Mouse (Mus musculus) G1E (cell line): ENCODE measurements around the gene Lurap1l. TPM values are rescaled to one million over a fixed set of nuclear protein-coding genes. Genes with fewer than 3 reads are reported as not detected.

Experiments used
- ATAC-seq: 2 replicates; pipeline ENCODE4 v1.8.0; 2016; ENCODE audit warnings: mild to moderate bottlenecking; ENCODE audit not compliant: insufficient number of reproducible peaks, poor library complexity, low FRiP score, severe bottlenecking; ENCODE audit errors: extremely low read depth
- DNase-seq: peaks from one replicate; pipeline ENCODE4 v3.0.0; 2012; ENCODE audit warnings: low spot score
- H3K27me3 ChIP-seq: 2 replicates; pipeline ENCODE4 v1.6.1; 2012; ENCODE audit warnings: mild to moderate bottlenecking, low read length, inconsistent platforms; ENCODE audit not compliant: insufficient read depth
- H3K36me3 ChIP-seq: replicated peaks from 2 replicates; pipeline ENCODE3; 2012; ENCODE audit warnings: mild to moderate bottlenecking, inconsistent platforms
- H3K4me1 ChIP-seq: 2 replicates; pipeline ENCODE4 v1.6.1; 2012; ENCODE audit warnings: low read depth, low read length, inconsistent platforms, mixed read lengths; ENCODE audit not compliant: insufficient read depth
- H3K4me3 ChIP-seq: 2 replicates; pipeline ENCODE4 v1.5.1; 2012; ENCODE audit warnings: low read depth, mild to moderate bottlenecking, inconsistent platforms, low read length, moderate library complexity, mixed read lengths
- H3K9me3 ChIP-seq: replicated peaks from 2 replicates; pipeline ENCODE4 v1.6.1; 2012; ENCODE audit warnings: inconsistent platforms
- CTCF ChIP-seq: IDR thresholded peaks from 2 replicates; pipeline ENCODE4 v1.5.1; 2012; ENCODE audit warnings: low read depth, low read length, inconsistent platforms, mixed read lengths
- GATA1 ChIP-seq: IDR thresholded peaks from 2 replicates; pipeline ENCODE4 v1.6.1; 2012; ENCODE audit warnings: borderline replicate concordance, low read length, inconsistent platforms, mixed read lengths
- GATA2 ChIP-seq: IDR thresholded peaks from 2 replicates; pipeline ENCODE4 v1.6.1; 2012; ENCODE audit warnings: low read depth, low read length, inconsistent platforms, borderline replicate concordance
- POLR2AphosphoS5 ChIP-seq: IDR thresholded peaks from 2 replicates; pipeline ENCODE4 v1.6.1; 2012; ENCODE audit warnings: low read depth, low read length, inconsistent platforms; ENCODE audit not compliant: insufficient replicate concordance
- TAL1 ChIP-seq: conservative IDR thresholded peaks from 2 replicates; pipeline ENCODE4 v1.6.1; 2012; ENCODE audit warnings: low read depth, low read length, inconsistent platforms, mixed read lengths
- polyA plus RNA-seq: library from polyadenylated mRNA; stranded (reverse); fragments of >175 nt; gene quantifications from 2 replicates; pipeline ENCODE4 v1.2.3, GENCODE M21; 2012
- total RNA-seq, 2 experiments: library from RNA; stranded (forward) in 1 of 2; stranded (reverse) in 1 of 2; fragments of 200-1000 nt in 1 of 2; fragments of >200 nt in 1 of 2; fragmentation: Nextera tagmentation in 1 of 2; gene quantifications; 2 replicates each; pipeline ENCODE4 v1.2.3; 2014 to 2017

Gene Lurap1l
- total RNA-seq (2014; fragmentation: Nextera tagmentation) = not detected in 2 replicates
- total RNA-seq (2017) = 0.05 TPM in 1 of 2 replicates, not detected in the other
- not detected in 2 replicates for polyA plus RNA-seq

DNA sequence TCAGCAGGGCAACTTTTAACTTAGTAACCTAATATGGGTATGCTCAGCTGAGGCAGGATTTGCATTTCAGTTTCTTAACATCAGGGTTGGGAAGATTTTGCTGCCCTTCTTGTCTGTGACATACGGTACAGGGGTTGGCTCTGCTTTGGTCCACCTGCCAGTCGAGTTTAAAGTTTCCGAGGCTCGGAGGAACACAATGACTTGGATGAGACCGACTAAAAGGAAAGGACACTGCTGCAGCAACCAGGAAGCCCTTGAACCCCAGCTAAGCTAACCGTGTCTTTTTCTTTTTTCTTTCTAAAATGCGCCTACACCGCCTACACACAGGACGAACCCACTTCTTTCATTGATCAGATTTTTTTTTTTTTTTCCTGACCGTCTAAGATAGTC lies at the start of gene Lurap1l:
Lurap1l (plus strand) TSS at position 166 of the 390 bp plus-strand sequence.
- H3K4me3 ChIP-seq = no peak within 1 kb of the TSS
- TF ChIP-seq GATA1 = no peak
- TF ChIP-seq TAL1 = no peak
- no peak for TF ChIP-seq GATA2
- no peak for TF ChIP-seq CTCF
- TF ChIP-seq POLR2AphosphoS5 = no peak

DNA sequence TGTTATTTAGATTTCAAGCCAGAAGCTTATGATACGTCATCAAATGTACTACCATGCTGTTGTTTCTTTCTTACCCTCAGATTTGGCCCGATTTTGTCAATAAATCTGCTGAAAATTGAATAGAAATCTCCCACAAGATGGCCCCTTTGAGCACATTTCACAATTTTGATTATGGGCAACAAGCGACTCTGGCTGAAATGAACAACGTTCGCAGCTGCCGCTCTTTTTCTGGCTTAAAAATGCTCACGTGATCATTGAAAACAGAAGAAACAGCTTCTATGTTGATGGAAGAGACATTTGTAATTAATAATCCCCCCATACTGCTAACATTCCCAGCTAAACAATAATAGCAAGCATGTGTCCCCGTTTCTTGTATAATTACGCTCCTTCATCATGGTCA lies 47.5 kb upstream of the Lurap1l start:
- Histone ChIP-seq H3K36me3 (no peaks in the 10 kb centered on the region), H3K4me1 (no peaks in the 10 kb centered on the region), H3K4me3 (no peak overlapping the region), H3K9me3 (peaks cover 7% of the 10 kb centered on the region), H3K27me3 (no peaks in the 10 kb centered on the region)
- ATAC-seq = no peak
- TF ChIP-seq CTCF (no peak), TAL1 (no peak), POLR2AphosphoS5 (no peak), GATA2 (no peak), GATA1 (no peak)
- DNase-seq = no peak

More for the DNA sequence above, at the start of gene Lurap1l:
- H3K4me1 ChIP-seq = no peaks in the 10 kb centered on the region
- H3K27me3 ChIP-seq = no peaks in the 10 kb centered on the region
- no peak for ATAC-seq
- H3K9me3 ChIP-seq = peaks cover 20% of the 10 kb centered on the region
- DNase-seq = no peak
- no peaks in the 10 kb centered on the region for H3K36me3 ChIP-seq

DNA sequence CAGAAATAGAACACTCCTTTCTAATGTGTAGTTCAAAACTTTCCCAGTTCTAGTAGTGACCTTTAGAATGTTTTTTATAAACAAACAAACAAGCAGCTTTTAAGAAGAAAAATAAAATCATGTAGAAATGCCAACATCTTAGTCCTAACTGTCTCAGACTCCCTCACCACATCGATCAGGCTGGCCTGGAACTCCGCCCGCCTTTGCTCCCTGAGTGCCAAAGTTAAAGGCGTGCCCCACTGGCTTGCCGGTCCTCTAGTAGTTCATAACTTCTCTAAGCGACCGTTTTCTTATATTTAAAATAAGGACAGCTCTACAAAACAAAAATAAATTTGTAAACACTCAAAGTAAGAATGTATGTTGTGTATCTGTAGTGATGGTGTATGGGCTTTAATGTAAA lies 46.5 kb upstream of the Lurap1l start:
- H3K4me3 ChIP-seq = no peak overlapping the region
- H3K36me3 ChIP-seq = no peaks in the 10 kb centered on the region
- no peaks in the 10 kb centered on the region for H3K27me3 ChIP-seq
- H3K9me3 ChIP-seq = peaks cover 5% of the 10 kb centered on the region
- DNase-seq = no peak
- no peak for ATAC-seq
- no peak for TF ChIP-seq GATA1
- TF ChIP-seq GATA2 = no peak
- TF ChIP-seq CTCF = no peak
- TF ChIP-seq POLR2AphosphoS5 = no peak
- TF ChIP-seq TAL1 = no peak
- no peaks in the 10 kb centered on the region for H3K4me1 ChIP-seq

DNA sequence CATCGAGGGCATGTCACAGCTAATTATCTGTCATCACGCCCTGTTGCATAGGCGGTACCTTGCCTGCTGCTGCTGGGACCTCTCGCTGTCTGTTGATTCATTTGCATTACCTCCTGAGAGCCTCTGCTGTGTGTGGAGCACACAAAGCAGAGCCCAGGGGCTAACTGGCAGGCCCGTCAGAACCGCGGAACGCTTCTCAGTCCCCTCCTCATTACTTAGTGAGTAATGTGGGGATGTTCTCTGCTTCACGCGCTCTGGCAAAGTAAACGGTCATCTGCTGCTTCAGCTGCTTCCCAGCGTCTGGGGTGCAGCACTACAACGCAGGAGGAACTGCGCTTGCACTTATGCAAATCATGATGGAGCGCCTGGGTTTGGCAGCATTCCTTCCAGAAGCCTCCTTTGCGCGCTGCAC lies 45.9 kb upstream of the Lurap1l start:
- no peak for DNase-seq
- Histone ChIP-seq H3K27me3 (no peaks in the 10 kb centered on the region), H3K9me3 (peaks cover 7% of the 10 kb centered on the region), H3K36me3 (no peaks in the 10 kb centered on the region), H3K4me1 (no peaks in the 10 kb centered on the region), H3K4me3 (no peak overlapping the region)
- no peak for TF ChIP-seq CTCF
- TF ChIP-seq GATA2 = no peak
- TF ChIP-seq GATA1 = no peak
- TF ChIP-seq POLR2AphosphoS5 = no peak
- TF ChIP-seq TAL1 = no peak
- no peak for ATAC-seq

DNA sequence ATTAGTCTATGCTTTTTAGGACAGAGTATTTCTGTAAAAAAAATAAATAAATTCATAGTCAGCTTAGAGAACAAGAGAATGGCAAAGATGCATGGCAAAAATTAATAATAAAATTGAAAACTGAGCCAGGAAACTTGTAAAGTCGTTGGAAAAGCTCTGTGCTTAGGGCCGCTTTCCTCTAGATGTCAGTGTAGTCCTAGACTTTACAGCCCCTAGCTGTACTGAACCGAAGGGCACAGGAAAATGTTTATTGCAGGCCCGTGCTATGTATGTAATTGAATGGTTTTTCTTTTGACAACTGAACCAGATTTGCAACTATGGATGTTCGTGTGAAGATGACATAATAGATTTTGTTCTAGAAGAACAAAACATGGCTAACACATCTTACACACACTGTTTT lies 44.4 kb upstream of the Lurap1l start:
- Histone ChIP-seq H3K27me3 (no peaks in the 10 kb centered on the region), H3K4me3 (no peak overlapping the region), H3K36me3 (no peaks in the 10 kb centered on the region), H3K4me1 (no peaks in the 10 kb centered on the region), H3K9me3 (peaks cover 7% of the 10 kb centered on the region)
- no peak for DNase-seq
- no peak for TF ChIP-seq POLR2AphosphoS5
- no peak for TF ChIP-seq GATA2
- TF ChIP-seq TAL1 = no peak
- TF ChIP-seq CTCF = no peak
- no peak for TF ChIP-seq GATA1
- no peak for ATAC-seq

DNA sequence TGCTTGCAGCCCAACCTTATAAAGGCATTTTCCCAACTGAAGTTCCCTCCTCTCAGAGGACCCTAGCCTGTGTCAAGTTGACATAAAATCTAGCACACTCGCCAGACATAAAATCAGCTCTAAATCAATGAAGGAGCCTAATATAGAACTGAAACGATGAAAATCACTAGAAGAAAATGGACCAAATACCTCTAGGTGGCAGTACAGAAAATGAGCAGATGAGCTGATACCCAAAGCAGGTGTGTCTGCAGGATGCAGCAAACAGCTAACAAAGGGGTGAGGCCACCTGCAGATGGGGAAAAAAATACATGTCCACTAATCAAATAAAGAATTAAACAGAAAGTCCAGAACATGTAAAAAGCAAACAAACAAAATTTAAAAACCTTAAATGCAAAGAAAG lies 40.8 kb upstream of the Lurap1l start:
- no peak for DNase-seq
- no peak overlapping the region for H3K4me3 ChIP-seq
- H3K9me3 ChIP-seq = peaks cover 6% of the 10 kb centered on the region
- no peaks in the 10 kb centered on the region for H3K4me1 ChIP-seq
- no peaks in the 10 kb centered on the region for H3K27me3 ChIP-seq
- no peak for ATAC-seq
- TF ChIP-seq GATA2 (no peak), CTCF (no peak), POLR2AphosphoS5 (no peak), GATA1 (no peak), TAL1 (no peak)
- H3K36me3 ChIP-seq = no peaks in the 10 kb centered on the region
